Mouse (Mus musculus) stomach, embryonic 15.5 days (tissue): ENCODE results near the gene Rasgef1c. TPM values are rescaled to one million over a fixed set of nuclear protein-coding genes. Genes with fewer than 3 reads are reported as not detected.

Experiments used
- ATAC-seq: fragments of 200-750 bp; cut with Nextera tagmentation; 2 replicates; pipeline ENCODE4 v1.8.0; 2017; ENCODE audit warnings: low read depth, moderate number of reproducible peaks, moderate TSS enrichment; ENCODE audit not compliant: insufficient read depth, low FRiP score
- H3K27ac ChIP-seq: fragments of 300-500 bp; sonication (generic); 2 replicates; pipeline ENCODE4 v1.5.1; 2015; ENCODE audit warnings: mild to moderate bottlenecking, inconsistent platforms
- H3K27me3 ChIP-seq: fragments of 300-500 bp; sonication (generic); replicated peaks from 2 replicates; pipeline ENCODE4 v1.6.1; 2015; ENCODE audit warnings: inconsistent platforms
- H3K36me3 ChIP-seq: fragments of 300-500 bp; sonication (generic); 2 replicates; pipeline ENCODE4 v1.6.1; 2015; ENCODE audit warnings: inconsistent platforms
- H3K4me1 ChIP-seq: fragments of 300-500 bp; sonication (generic); 2 replicates; pipeline ENCODE4 v1.6.1; 2015; ENCODE audit warnings: inconsistent platforms
- H3K4me2 ChIP-seq: fragments of 300-500 bp; sonication (generic); 2 replicates; pipeline ENCODE4 v1.6.1; 2015; ENCODE audit warnings: mild to moderate bottlenecking, inconsistent platforms
- H3K4me3 ChIP-seq: fragments of 300-500 bp; sonication (generic); replicated peaks from 2 replicates; pipeline ENCODE4 v1.5.1; 2015; ENCODE audit warnings: inconsistent platforms
- H3K9ac ChIP-seq: fragments of 300-500 bp; sonication (generic); 2 replicates; pipeline ENCODE4 v1.6.1; 2015; ENCODE audit warnings: inconsistent platforms
- H3K9me3 ChIP-seq: fragments of 300-500 bp; sonication (generic); 2 replicates; pipeline ENCODE4 v1.6.1; 2016; ENCODE audit warnings: inconsistent platforms
- WGBS: fragments of 180-500 bp; shearing (Covaris S2); methylation state at CpG from one replicate; pipeline ENCODE4 v1.1.7; 2015; 5-methylcytosine and 5-hydroxymethylcytosine counted together
- polyA plus RNA-seq: library from polyadenylated mRNA; unstranded; fragments of >200 nt; fragmentation: Nextera tagmentation; extraction: Ambion mirVana; gene quantifications from 2 replicates; pipeline ENCODE4 v1.2.1, GENCODE M21; 2015

The Rasgef1c gene
- polyA plus RNA-seq, 1 experiment from 2014 or later, result 0.49 TPM

- ATAC-seq, result no peak
- Histone ChIP-seq H3K27me3 (no peaks in the 10 kb centered on the region), H3K9ac (no peak overlapping the region), H3K4me1 (no peaks in the 10 kb centered on the region), H3K9me3 (no peaks in the 10 kb centered on the region), H3K36me3 (no peaks in the 10 kb centered on the region), H3K4me3 (no peak overlapping the region), H3K4me2 (no peak overlapping the region), H3K27ac (no peak overlapping the region)
- 83% methylated on average over 5 of the region's 5 CpGs for WGBS
Measured at GRCm38 (mm10) chr11:49888469-49888868, 13.2 kb upstream of the Rasgef1c start.

DNA sequence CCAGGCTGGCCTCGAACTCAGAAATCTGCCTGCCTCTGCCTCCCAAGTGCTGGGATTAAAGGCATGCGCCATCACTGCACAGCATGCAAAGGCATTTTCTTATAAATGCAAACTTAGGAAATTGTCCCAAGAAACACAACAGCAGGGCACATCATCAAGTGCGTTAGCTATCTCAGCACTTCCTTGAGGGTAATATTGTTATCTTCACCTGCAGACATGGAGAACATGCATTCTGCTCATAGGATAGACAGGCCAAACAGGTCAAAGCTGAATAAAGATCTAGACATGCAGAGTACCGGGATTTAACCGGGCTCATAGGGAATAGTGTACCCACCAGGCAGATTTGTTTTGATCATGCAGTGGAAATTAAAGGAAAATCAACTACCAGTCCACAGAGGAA is 9.6 kb upstream of the Rasgef1c start:
- Histone ChIP-seq H3K36me3 (no peaks in the 10 kb centered on the region), H3K27ac (no peak overlapping the region), H3K9ac (no peak overlapping the region), H3K27me3 (no peaks in the 10 kb centered on the region), H3K4me2 (no peak overlapping the region), H3K4me1 (no peaks in the 10 kb centered on the region), H3K4me3 (no peak overlapping the region), H3K9me3 (no peaks in the 10 kb centered on the region)
- WGBS, result 90% methylated on average over 5 of the region's 5 CpGs
- ATAC-seq, result no peak

GRCm38 (mm10) chr11:49893806-49894205 is 7.8 kb upstream of the Rasgef1c start:
- WGBS, result 69% methylated on average over 11 of the region's 11 CpGs
- H3K4me3 ChIP-seq, result no peak overlapping the region
- no peak overlapping the region for H3K4me2 ChIP-seq
- no peaks in the 10 kb centered on the region for H3K36me3 ChIP-seq
- no peak overlapping the region for H3K27ac ChIP-seq
- H3K4me1 ChIP-seq, result no peaks in the 10 kb centered on the region
- H3K9me3 ChIP-seq, result no peaks in the 10 kb centered on the region
- H3K27me3 ChIP-seq, result no peaks in the 10 kb centered on the region
- ATAC-seq, result no peak
- no peak overlapping the region for H3K9ac ChIP-seq

DNA sequence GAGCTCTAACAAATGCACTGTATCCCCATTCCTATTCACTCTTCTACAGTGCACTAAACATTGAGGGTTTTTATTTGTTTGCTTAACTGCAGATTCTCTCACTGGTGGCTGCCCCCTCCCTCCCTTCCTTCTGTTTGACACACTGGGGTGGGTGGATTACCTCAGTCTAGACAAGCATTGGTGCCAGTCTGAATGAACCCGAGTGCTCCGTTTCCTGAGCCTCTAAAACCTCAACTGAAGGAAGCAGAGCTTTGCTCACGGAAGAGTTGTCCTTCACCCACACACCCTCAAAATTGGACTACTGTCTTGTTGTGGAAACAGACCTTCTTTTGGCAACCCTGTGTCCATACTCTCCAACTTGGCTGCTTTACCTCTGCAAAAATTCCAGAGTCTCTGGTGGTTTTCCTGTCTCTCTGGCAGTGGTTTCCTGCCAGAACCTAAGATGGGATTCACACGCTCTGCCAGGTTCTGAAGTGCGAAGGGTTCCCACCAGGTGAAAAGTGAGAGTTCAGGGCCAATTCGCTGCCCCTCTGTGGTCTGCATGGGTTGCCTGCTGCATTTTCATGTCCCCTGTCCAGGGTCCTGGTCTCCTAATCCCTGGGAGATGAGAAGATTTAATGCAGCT is 5.6 kb upstream of the Rasgef1c start:
- Histone ChIP-seq H3K27ac (no peak overlapping the region), H3K4me3 (no peak overlapping the region), H3K9me3 (no peaks in the 10 kb centered on the region), H3K4me1 (no peaks in the 10 kb centered on the region), H3K27me3 (peaks cover 17% of the 10 kb centered on the region), H3K4me2 (no peak overlapping the region), H3K9ac (no peak overlapping the region), H3K36me3 (no peaks in the 10 kb centered on the region)
- ATAC-seq, result no peak
- WGBS, result 44% methylated on average over 6 of the region's 6 CpGs

GRCm38 (mm10) chr11:49900043-49900442 is 1.6 kb upstream of the Rasgef1c start:
- Histone ChIP-seq H3K27ac (no peak overlapping the region), H3K27me3 (peaks cover 39% of the 10 kb centered on the region), H3K4me1 (peaks cover 9% of the 10 kb centered on the region; the same call in 1 of the 2 replicates), H3K4me2 (no peak overlapping the region), H3K9ac (no peak overlapping the region), H3K4me3 (no peak overlapping the region), H3K9me3 (no peaks in the 10 kb centered on the region), H3K36me3 (no peaks in the 10 kb centered on the region)
- WGBS, result 41% methylated on average over 6 of the region's 6 CpGs
- no peak for ATAC-seq

DNA sequence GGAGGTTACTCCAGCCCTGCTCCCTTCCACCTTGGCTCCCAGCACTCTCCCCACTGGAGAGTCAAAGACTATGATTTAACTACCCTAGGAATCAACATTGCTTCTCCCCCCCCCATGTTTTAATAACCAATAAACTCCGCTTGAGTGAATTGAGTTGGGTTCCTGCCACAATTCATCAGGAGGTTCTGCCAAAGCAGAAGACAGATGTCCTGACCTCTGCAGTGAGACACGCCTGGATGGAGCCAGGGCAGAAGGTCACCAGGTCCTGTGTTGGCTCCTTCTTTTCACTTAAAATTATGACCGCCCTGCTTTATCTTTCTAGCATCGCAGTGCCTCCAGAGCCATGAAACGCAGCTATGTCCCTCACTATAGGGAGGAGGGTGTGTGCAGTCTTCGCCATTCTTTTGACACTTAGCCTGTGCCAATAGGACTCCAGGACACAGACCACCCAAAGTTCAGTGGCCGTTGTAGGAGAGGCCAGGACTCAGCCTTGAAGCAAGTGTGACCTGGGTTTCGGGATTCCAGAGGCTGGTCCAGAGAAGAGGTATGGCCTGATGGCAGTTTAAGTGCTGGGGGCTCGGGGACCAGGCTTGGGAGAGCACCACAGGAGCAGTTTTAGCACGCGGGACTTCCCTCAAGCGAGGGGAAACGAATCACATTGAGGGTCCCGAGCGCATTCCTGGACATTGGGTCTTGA is 525 bp upstream of the Rasgef1c start:
- H3K27me3 ChIP-seq, result peaks cover 39% of the 10 kb centered on the region
- 0 out of 2 replicates have a peak, but pooled peaks have one; percentile 29 for ATAC-seq
- peak overlapping the region; percentile 60 for H3K4me3 ChIP-seq
- H3K4me1 ChIP-seq, result peaks cover 9% of the 10 kb centered on the region; the same call in 1 of the 2 replicates
- H3K9ac ChIP-seq, result no peak overlapping the region
- H3K36me3 ChIP-seq, result no peaks in the 10 kb centered on the region
- no peak overlapping the region for H3K27ac ChIP-seq
- H3K9me3 ChIP-seq, result no peaks in the 10 kb centered on the region
- H3K4me2 ChIP-seq, result peak overlapping the region; percentile 100
- 16% methylated on average over 15 of the region's 15 CpGs for WGBS

- H3K9ac ChIP-seq, result no peak overlapping the region
- H3K4me2 ChIP-seq, result no peak overlapping the region
- peaks cover 9% of the 10 kb centered on the region; the same call in 1 of the 2 replicates for H3K4me1 ChIP-seq
- H3K36me3 ChIP-seq, result no peaks in the 10 kb centered on the region
- peaks cover 39% of the 10 kb centered on the region for H3K27me3 ChIP-seq
- no peaks in the 10 kb centered on the region for H3K9me3 ChIP-seq
- no peak for ATAC-seq
- H3K4me3 ChIP-seq, result no peak overlapping the region
- 17% methylated on average over 7 of the region's 7 CpGs for WGBS
- no peak overlapping the region for H3K27ac ChIP-seq
Measured at GRCm38 (mm10) chr11:49903333-49903732, 1.7 kb downstream of the Rasgef1c start.

- no peak overlapping the region for H3K4me2 ChIP-seq
- H3K4me3 ChIP-seq, result no peak overlapping the region
- no peaks in the 10 kb centered on the region for H3K9me3 ChIP-seq
- no peaks in the 10 kb centered on the region for H3K27me3 ChIP-seq
- ATAC-seq, result no peak
- H3K4me1 ChIP-seq, result no peaks in the 10 kb centered on the region
- no peak overlapping the region for H3K27ac ChIP-seq
- no peaks in the 10 kb centered on the region for H3K36me3 ChIP-seq
- no peak overlapping the region for H3K9ac ChIP-seq
- WGBS, result 53% methylated on average over 15 of the region's 15 CpGs
Measured at GRCm38 (mm10) chr11:49918521-49919180, 17.0 kb downstream of the Rasgef1c start.

- ATAC-seq, result no peak
- WGBS, result 86% methylated on average over 6 of the region's 6 CpGs
- no peak overlapping the region for H3K4me3 ChIP-seq
Measured at GRCm38 (mm10) chr11:49919304-49919703, 17.7 kb downstream of the Rasgef1c start.

GRCm38 (mm10) chr11:49923539-49923938 is 21.9 kb downstream of the Rasgef1c start:
- Histone ChIP-seq H3K4me1 (peaks cover 11% of the 10 kb centered on the region; the same call in 1 of the 2 replicates), H3K9ac (no peak overlapping the region), H3K36me3 (no peaks in the 10 kb centered on the region), H3K4me3 (no peak overlapping the region), H3K4me2 (no peak overlapping the region), H3K27ac (no peak overlapping the region), H3K9me3 (no peaks in the 10 kb centered on the region), H3K27me3 (no peaks in the 10 kb centered on the region)
- ATAC-seq, result no peak
- WGBS, result 83% methylated on average over 9 of the region's 9 CpGs

More at GRCm38 (mm10) chr11:49919304-49919703, 17.7 kb downstream of the Rasgef1c start:
- Histone ChIP-seq H3K4me2 (no peak overlapping the region), H3K27me3 (no peaks in the 10 kb centered on the region), H3K36me3 (no peaks in the 10 kb centered on the region), H3K4me1 (no peaks in the 10 kb centered on the region), H3K9ac (no peak overlapping the region), H3K27ac (no peak overlapping the region), H3K9me3 (no peaks in the 10 kb centered on the region)

- peaks cover 11% of the 10 kb centered on the region; the same call in 1 of the 2 replicates for H3K4me1 ChIP-seq
Measured at GRCm38 (mm10) chr11:49926183-49926582, 24.5 kb downstream of the Rasgef1c start.

GRCm38 (mm10) chr11:49927169-49927568 is 25.5 kb downstream of the Rasgef1c start:
- Histone ChIP-seq H3K4me2 (no peak overlapping the region), H3K9me3 (no peaks in the 10 kb centered on the region), H3K9ac (no peak overlapping the region), H3K4me3 (no peak overlapping the region), H3K36me3 (no peaks in the 10 kb centered on the region), H3K27ac (no peak overlapping the region), H3K4me1 (peaks cover 14% of the 10 kb centered on the region; the same call in 1 of the 2 replicates), H3K27me3 (no peaks in the 10 kb centered on the region)
- ATAC-seq, result no peak
- WGBS, result 15% methylated on average over 4 of the region's 4 CpGs

More at GRCm38 (mm10) chr11:49926183-49926582, 24.5 kb downstream of the Rasgef1c start:
- H3K27ac ChIP-seq, result no peak overlapping the region
- no peak overlapping the region for H3K4me3 ChIP-seq
- H3K27me3 ChIP-seq, result no peaks in the 10 kb centered on the region
- no peak overlapping the region for H3K4me2 ChIP-seq
- H3K36me3 ChIP-seq, result no peaks in the 10 kb centered on the region
- no peaks in the 10 kb centered on the region for H3K9me3 ChIP-seq
- WGBS, result 54% methylated on average over 7 of the region's 7 CpGs
- ATAC-seq, result no peak
- no peak overlapping the region for H3K9ac ChIP-seq
